Mouse (Mus musculus): Measurements from ENCODE around the gene Ucma.
"Not testable (repeated sequence)": the region's sequence is repeated elsewhere in the genome, so short reads cannot be mapped to it uniquely, and the experiment has no call there.

The Ucma gene

DNA sequence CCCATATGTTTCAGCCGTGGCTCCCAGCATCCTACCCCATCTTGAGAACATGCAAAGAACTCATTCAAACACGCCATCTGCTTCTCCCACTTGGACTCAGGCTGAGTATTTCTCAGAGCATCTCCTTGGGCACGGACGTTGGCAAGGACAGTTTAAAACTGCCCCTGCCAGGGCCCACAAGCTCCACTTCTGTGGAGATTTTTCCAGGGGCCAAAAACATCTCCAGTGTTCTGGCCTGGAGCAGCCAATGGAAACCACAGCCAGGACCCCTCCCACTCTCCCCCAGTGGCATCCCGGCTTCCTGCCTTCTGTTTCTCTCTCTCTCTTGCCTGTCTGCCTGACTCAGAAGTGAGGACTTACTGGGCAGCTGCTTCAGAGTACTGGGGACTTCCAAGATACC is at the start of gene Ucma:
Gene Ucma (plus strand): TSS at position 316 of the 400 bp plus-strand sequence.
- DNase-seq = peak; percentile 37

DNA sequence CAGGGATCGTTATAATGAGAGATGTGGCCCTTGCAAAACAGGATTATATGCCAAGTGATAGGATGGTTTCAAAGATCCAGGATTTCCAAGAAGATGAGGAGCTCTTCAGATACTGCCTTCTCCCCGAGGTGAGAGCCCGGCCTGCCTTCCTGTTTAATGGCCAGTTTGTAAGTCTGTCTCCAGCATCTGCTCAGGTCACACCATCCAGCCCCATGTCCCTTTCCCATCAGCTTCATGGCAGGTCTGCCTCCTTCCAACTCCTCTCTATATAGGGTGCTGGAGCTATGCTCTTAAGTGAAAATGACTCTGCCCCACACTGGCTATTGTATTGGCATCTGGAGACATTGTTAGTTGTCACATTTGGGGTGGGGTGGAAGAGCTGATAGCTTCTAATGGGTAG is 48.5 kb upstream of the Ucma start:
- no peak for DNase-seq

DNA sequence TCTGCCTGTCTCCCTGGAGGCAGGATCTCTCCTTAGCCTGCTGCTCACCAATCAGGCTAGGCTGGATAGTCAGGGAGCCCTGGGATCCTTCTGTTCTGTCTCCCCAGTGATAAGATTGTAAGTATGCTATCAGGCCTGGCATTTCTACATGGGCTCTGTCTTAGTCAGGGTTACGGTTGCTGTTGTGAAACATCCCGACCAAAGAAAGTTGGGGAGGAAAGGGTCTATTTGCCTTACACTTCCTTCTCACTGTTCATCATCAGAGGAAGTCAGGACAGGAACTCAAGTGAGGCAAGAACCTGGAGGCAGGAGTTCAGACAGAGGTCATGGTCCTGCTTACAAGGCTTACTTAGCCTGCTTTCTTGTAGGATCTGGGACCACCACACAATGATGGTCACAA is 46.7 kb upstream of the Ucma start:
- no peak for DNase-seq

DNA sequence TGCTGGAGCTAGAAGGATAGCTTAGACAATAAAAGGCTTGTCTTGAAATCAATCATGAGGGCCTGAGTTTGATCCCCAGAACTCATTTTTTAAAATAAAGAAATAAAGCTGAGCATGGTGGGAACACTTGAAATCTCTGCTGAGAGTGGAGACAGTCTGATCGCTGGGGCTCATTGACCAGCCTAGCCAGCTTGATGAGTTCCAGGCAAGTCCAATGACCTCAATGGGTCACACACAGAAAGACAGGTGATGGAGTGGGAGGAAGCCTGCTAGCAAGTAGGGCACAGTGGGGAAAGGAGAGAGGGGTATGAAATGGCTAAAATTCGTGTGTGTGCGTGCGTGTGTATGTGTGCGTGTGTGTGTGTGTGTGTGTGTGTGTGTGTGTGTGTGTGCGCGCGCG is 41.4 kb upstream of the Ucma start:
- DNase-seq = no peak

DNA sequence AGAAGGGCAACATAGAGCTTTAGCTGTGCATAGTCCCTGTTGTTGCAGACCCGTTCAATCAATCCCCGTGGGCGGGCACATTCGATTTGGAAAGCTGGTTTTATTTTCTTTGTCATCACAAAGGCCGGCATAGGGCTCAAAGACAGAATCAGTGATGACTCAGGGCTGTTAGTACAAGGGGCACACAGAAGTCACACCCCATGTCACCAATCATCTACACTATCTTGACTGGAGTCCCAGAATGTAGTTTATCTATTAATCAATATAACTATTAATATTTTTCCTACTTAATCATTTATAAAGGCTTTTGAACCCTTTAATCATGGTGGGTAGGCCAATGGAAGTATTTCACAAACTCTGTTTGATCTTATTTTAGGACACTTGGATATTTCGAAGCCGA is 38.0 kb upstream of the Ucma start:
- DNase-seq = no peak

DNA sequence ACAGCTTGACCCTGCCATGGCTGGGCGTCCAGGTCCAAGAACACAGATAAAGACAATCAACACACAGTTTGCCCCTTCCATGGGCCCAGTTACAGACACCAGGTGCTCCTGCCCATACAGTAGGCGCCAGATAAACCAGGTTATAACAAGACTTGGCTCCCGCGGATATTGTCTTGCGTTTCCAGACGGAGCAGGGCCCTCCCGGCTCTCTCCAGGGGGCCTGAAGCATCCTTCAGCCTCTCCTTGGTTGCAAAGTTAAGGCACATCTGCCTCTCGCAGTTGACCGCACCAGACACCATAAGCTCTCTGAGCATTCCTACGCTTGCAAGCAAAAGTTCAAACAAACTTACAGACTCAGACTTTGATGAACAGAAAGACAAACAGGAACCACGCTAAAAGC is 35.1 kb upstream of the Ucma start:
- no peak for DNase-seq

DNA sequence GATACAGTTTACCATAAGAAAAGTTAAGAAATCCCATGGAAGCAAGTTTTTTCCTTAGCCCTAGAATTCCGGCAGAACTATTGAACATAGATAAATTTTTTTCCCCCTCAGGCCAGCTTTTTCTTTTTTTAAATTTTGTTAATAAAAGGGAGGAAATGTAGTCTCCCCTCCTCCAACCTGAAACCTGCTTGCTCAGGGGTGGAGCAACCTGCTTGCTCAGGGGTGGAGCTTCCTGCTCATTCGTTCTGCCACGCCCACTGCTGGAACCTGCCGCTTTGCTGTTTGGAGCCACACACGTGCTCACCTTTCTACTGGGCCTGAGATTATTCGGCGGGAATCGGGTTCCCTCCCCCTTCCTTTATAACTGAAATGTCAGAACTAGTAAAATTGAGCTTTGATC is 26.2 kb upstream of the Ucma start:
- DNase-seq = not testable (repeated sequence)

DNA sequence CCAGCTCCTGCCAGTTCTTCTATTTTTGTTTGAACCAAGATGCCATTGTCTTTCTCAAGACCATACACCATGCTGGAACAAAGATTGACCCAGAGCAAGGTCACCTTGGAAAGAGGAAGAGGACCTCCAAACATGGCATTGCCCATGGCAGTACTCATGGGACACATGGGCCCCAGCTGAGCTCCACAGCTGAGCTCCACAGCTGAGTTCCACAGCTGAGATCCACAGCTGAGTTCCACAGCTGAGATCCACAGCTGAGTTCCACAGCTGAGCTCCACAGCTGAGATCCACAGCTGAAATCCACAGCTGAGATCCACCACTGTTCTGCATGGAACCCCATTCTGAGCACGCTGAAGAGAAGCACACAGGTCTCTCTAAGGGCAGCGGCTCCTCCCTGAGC is 24.9 kb upstream of the Ucma start:
- no peak for DNase-seq

DNA sequence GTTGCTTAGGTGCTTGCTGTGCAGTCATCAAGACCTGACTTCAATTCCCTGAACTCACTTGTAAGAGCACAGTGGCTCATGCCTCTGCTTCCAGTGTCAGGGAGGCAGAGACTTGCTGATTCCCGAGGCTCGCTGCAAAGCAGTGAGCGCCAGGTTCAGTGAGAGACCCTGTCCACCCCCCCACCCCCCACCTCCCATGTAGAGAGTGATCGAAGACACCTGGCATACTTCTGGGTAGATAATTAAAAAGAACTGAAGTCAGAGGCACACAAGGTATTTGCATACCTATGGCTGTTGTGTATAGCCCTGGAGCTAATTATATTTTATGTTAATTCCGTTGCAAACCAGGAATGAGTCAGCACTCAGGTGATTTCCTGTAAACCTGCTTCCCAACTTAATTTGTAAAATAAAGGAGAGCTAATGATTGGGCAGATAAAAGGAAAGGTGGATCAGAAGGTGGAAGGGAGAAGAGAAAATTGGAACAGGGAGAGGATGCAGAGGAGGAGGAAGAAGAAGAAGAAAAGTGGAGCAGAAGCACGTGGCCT is 21.6 kb upstream of the Ucma start:
- no peak for DNase-seq

DNA sequence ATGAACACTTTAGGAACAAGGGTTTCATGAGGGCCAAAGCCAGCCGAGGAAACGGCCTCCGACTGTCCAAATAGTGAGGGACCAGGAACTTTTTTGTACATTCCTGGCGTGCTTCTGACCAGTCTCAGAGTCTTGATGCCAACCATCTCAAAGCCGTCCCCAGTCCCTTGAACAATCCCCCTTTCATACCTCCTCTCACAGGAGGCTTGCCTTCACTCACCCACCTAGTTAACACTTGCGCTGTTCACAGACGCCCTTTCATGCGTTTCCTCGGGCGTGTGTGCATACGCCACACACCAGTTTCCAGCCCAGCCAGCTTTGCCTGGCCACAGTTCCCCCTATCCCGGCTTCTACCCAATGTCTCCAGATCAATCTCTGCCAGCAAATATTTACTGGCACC is 17.9 kb upstream of the Ucma start:
- no peak for DNase-seq

DNA sequence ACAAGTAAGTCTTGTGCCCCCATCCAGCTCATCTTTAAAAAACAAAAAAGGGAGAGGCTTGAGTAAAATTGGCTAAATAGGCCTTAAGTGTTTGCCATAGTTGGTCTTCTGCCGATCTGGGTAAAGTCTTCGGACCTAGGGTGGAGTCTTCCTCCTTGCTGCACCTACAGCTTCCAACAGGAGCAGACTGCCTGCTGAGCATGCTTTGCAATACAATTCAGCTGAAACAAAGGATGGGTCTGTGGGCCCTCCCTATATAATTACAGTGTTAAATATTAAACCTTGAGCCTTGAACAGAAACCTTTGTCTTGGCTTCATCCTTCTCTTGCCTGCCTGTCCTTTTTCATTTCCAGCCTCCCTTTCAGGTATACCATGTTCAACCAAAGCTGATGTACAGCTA is 8.1 kb upstream of the Ucma start:
- no peak for DNase-seq

DNA sequence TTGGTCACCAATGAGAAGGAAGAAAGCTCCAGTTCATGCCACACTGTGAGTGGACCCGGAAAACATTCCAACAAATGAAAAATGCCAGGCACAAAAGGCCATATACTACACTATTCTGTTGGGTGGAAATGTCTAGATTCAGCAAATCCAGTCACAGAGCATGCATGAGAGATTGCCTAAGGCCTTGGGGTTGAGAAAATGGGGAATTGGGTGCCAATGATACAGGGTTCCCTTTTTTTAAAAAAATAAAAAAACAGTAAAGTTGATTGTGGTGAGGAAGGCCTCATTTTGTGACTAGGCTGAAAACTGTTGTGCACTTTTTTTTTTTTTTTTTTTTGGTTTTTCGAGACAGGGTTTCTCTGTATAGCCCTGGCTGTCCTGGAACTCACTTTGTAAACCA is 6.8 kb upstream of the Ucma start:
- no peak for DNase-seq

DNA sequence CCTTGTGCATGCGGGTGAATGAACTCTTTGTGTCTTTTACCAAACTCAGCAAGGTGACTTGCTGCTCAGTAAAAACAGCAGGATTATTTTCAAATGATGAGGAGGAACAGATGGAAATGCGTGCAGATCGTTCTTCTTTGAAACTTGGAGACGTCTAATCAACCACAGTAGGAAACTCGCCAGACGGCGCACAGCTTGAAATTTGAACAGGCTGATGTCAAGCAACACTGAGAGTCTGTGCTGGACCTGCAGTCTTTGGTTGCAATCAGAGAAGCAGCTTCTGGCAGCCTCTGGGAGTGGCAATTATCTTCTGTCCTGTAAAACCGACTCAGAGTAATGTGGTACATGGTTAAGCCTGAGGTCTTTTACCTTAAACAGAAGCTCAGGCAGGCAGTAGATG is 2.2 kb downstream of the Ucma start:
- DNase-seq = no peak

DNA sequence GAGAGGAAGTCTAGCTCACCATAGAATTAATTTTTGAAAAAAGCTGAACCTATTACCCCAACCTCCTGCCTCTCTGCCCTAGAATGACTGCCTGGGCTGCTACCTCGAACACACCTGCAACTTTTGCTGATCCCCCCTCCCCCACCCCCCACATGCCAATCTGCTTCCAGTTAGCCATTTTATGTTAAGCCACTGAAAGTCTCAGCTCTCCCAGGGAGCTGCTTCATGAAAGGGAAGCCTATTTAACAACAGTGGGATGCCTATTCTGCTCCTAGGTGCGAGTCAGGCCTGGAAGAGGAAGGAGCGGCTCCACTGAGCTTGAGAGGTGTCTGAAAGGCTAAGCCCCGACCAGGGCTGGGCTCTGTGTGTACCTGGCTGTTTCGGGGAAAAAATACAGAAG is 8.1 kb downstream of the Ucma start:
- no peak for DNase-seq

DNA sequence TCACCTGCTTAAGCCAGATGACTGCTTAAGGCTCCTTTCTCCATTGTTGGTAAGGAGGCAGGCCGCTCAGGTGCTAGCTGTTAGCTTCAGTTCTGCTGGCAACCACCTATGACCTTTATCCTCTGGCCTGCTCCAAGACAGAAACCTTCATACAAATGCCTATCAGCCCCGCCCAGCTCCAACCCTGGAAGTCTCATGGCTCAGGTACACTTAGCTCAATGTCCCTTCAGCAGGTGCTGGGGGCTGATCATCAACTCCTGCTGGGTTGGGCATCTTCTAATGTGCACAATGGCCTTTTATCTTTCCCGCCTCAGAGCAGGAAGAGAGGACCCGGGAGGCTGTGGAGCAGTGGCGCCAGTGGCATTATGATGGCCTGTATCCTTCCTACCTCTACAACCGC is 9.1 kb downstream of the Ucma start:
- no peak for DNase-seq

DNA sequence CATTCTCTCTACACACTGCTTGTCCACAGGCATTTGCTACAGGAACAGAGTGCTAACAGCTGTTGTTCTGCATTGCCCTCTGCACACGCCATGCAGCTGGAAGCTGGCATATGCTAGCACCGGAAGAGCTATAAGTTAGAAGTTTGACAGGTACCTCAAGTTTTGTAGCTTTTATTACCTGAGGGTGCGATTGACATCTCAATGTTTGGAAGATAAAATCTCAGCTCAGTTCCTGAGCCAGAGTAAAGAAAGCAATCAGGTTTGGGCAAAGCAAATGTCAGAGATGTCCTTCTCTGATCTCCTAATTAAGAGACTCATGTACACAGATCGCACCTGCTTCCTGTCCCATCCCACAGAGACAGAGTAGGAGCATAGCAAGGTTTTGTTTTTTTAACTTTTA is 10.9 kb downstream of the Ucma start:
- no peak for DNase-seq

DNA sequence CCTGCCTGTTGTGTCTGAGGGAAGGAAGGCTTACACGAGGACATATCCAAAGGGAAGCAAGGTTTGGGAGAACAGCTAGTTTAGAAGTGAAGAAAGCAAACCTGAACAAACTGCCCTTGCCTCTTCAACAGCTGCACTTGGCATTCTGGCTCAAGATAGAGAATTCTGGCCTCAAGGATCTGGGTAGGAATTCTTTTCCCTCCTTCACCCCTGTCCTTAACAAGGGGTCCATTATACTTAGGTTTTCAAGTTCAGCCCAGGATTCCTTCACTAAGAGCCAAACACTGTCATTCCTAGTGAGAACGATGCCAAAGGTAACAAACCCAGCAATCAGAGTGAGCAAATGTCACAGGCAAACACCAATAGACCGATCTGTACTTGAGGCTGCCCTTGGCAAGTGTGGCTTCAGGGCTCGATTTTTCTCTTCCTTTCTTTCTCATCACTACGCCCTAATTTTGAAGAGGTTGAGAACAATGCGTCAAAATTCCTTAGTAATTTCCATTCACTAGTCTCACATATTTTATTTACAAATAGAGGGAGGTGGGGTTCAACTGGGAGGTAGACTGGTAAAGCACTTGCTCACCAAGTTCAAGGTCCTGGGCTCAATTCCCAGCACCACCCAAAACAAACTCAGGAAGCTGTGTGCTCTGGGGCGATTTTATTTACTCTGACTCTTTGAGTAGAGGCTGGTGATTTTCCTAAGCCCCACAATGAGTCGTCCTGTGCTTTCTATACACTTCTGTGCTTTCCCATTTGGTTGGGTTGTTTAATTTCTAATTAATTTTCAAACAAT is 11.7 kb downstream of the Ucma start:
- DNase-seq = no peak

DNA sequence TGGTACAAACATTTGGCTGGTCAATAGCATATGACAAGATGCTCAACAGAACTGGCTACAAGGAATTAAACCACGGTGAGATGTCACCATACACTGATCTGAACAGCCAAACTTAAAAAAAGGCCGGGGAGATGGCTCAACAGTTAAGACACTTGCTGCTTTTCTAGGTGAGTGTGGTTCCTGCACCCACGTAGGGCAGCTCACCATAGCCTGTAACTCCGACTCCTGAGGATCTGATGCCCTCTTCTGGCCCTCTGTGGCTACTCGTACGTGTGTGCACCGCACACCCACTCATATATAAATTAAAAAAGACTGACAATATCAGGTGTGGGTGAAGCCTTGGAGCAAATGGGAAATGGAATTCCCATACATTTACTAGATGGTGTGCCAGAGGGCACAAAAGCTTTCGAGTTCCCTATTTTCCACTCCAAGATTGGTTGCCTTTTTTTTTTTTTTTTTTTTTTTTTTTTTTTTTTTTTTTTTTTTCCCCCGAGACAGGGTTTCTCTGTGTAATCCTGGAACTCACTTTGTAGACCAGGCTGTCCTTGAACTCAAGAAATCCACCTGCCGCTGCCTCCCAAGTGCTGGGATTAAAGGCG is 13.0 kb downstream of the Ucma start:
- no peak for DNase-seq

DNA sequence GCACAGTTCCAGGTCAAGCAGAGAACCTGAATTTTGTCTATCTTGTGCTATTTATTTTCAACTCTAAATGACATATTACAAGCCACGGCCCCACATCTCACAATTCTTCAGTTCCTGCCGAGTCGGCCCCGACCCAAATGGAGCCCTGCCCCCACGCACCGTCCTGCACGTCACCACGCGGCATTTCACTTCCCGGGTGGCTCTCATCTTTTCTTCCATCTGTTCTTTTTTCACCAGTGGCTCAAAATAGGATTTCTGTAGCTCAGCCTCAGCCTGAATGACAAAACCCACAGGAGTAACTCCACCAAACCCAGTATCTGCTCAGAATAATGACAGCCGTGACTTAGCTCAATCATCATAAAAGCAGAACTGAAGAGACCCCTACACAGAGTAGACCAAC is 17.7 kb downstream of the Ucma start:
- DNase-seq = peak; percentile 47

DNA sequence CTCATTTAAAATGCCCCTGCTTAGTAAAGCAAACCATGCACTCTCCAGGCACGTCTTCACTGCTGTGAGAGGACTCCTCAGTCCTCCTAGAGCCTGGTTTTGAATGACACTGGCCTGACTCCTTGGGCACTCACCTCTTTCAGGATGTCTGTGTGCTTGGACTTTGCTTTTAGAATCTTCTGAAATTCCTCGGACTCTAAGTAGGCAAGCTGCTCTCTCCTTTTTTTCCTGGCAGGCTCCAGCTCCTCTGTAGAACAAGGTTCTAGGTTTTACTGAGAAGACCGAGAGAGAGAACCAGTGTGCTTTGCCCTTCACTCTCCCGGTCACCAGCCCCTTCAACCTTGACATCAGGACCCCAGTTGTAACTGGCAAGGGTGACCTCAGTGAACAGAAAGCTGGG is 18.5 kb downstream of the Ucma start:
- DNase-seq = no peak

DNA sequence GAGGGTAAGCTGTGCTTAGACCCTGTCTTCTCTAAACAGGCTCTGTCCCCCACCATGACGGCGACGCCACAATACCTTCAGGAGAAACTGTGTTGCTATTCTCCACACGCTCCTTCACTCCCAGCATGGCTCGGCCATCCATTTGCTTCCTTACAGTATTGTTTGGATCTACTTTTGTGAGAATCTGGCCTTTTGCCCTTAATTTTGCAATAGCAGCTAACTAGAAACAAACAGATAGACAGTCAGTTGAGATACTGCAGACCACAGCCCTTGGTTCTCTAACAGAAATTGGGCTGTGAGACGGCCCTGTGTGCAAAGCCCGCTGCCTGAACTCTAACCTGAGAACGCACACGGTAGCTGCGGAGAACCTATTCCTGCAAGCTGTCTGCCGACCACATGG is 19.7 kb downstream of the Ucma start:
- no peak for DNase-seq

DNA sequence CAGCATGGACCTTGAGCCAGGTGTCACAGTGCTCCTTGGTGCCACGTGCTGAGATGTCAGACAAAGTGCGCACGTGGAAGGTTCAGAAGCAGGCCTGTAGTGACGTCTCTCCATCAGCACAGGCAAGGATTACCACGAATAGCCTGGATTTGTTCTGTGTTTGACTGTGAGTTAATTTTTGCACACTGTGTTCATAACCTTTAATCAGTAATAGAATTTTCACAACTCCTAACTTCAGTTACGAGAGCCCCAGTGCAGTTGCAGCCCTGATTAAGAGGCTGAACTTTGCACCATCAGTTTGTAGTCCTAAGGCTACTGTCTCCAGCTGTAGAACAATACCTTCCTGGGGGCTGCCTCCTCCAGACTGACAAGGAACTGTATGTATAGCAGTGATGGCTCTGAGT is 20.5 kb downstream of the Ucma start:
- DNase-seq = no peak

DNA sequence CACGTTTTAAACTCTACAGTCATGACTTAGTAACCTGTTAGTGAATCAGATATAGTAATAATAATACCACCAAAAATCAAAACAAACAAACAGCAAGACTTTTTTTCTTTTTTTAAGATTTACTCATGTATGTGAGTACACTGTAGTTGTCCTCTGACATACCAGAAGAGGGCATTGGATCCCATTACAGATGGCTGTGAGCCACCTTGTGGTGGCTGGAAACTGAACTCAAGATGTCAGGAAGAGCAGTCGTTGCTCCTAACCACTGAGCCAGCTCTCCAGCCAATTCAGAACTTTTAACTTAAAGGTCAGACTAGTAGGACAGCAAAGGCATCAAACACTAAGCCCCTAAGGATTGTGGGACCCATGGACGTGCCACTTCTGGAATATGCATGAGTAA is 23.0 kb downstream of the Ucma start:
- no peak for DNase-seq

DNA sequence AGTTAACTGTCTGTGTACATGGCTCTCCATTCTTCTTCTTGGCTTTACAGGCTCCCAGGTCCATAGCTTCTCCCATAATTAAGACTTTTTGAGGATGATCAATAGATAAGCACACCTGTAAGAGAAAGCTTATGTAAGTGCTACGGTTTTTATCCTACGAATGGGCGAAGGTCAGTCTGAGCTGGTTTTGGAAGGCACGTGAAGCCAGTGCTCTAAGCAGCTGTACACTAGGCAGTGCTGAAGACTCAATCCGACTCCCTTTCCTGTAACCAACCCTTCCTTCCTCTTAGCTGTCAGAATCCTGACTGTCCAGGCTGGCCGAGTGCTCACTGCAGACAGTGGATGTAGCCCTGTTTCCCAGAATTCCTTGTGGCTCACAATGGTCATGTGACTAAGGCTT is 25.3 kb downstream of the Ucma start:
- no peak for DNase-seq

DNA sequence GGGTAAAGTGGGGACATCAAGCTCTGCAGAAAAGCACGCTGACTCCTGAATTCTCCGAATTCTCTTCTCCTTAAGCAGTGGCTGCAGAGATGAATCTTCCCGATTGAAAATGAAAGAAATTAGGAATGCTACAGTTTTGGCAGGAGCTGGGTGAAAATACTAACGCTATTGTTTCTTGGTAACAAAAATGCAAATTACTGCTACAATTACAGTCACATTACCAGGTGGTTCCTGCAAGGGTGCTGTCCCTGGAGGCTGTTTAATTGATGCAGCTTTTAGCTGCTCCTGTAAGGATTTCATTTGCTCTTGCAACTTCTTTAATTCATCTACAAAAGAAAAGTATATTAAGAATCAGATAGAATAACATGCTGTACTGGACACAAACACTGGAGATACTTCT is 31.2 kb downstream of the Ucma start:
- DNase-seq = no peak
